Mouse (Mus musculus) CH12.LX (cell line): ENCODE data around the gene Cmtm7. TPM values are rescaled to one million over a fixed set of nuclear protein-coding genes. Genes with fewer than 3 reads are reported as not detected.

Experiments used
- DNase-seq: peaks from one replicate; pipeline ENCODE4 v3.0.0-alpha.2; 2013; ENCODE audit errors: extremely low read depth
- H3K27ac ChIP-seq: 2 replicates; pipeline ENCODE4 v1.5.1; 2012; ENCODE audit warnings: low read depth, mild to moderate bottlenecking, control low read depth, moderate library complexity; ENCODE audit not compliant: insufficient read depth
- H3K27me3 ChIP-seq: replicated peaks from 2 replicates; pipeline ENCODE3; 2012; ENCODE audit warnings: inconsistent platforms
- H3K36me3 ChIP-seq, 2 experiments: replicated peaks in 1 of 2; 2 replicates each; pipeline versions ENCODE3 to v1.6.1; 2012; ENCODE audit warnings: inconsistent platforms in 1 of 2, low read length in 1 of 2, mild to moderate bottlenecking in 1 of 2, mixed read lengths in 1 of 2, moderate library complexity in 1 of 2; ENCODE audit not compliant: control insufficient read depth in 1 of 2, insufficient read depth in 1 of 2
- H3K4me1 ChIP-seq, 2 experiments: 2 replicates each; pipeline ENCODE4 v1.6.1; 2012; ENCODE audit warnings: inconsistent platforms in 1 of 2, moderate library complexity in 1 of 2; ENCODE audit not compliant: insufficient read depth in 2 of 2, control insufficient read depth in 1 of 2
- H3K4me2 ChIP-seq: 2 replicates; pipeline ENCODE4 v1.6.1; 2012; ENCODE audit warnings: low read depth, mild to moderate bottlenecking, control low read depth; ENCODE audit not compliant: poor library complexity, insufficient read depth, severe bottlenecking
- H3K4me3 ChIP-seq, 3 experiments: fragments of 150-350 bp in 1 of 3; sonication (generic) in 1 of 3; replicated peaks in 1 of 3; 2 replicates each; pipeline versions ENCODE3 to v1.5.1; 2011 to 2012; ENCODE audit warnings: low read depth in 2 of 3, low read length in 2 of 3, mild to moderate bottlenecking in 2 of 3, moderate library complexity in 2 of 3, control low read depth in 1 of 3, improper control_type of control experiment in 1 of 3, inconsistent platforms in 1 of 3, mixed read lengths in 1 of 3; ENCODE audit not compliant: poor library complexity in 1 of 3
- H3K79me2 ChIP-seq: replicated peaks from 2 replicates; pipeline ENCODE4 v1.6.1; 2012; ENCODE audit warnings: mild to moderate bottlenecking, moderate library complexity; ENCODE audit not compliant: control insufficient read depth, poor library complexity, insufficient read depth, severe bottlenecking; ENCODE audit errors: extremely low read depth
- H3K9ac ChIP-seq: 2 replicates; pipeline ENCODE4 v1.6.1; 2012; ENCODE audit warnings: low read depth, mild to moderate bottlenecking, control low read depth, moderate library complexity; ENCODE audit not compliant: insufficient read depth
- H3K9me3 ChIP-seq: replicated peaks from 2 replicates; pipeline ENCODE3; 2012; ENCODE audit warnings: low read length, inconsistent platforms, mixed read lengths
- BHLHE40 ChIP-seq: IDR thresholded peaks from 2 replicates; pipeline ENCODE4 v1.6.1; 2011; ENCODE audit warnings: mild to moderate bottlenecking, low read depth, low read length, improper control_type of control experiment
- CHD1 ChIP-seq: IDR thresholded peaks from 2 replicates; pipeline ENCODE4 v1.6.1; 2012; ENCODE audit warnings: low read depth, low read length, improper control_type of control experiment, inconsistent platforms
- CHD2 ChIP-seq: IDR thresholded peaks from 2 replicates; pipeline ENCODE4 v1.6.1; 2011; ENCODE audit warnings: low read length, improper control_type of control experiment
- CTCF ChIP-seq, 2 experiments: IDR thresholded peaks in 1 of 2; conservative IDR thresholded peaks in 1 of 2; 2 replicates each; pipeline ENCODE4 v1.5.1; 2011 to 2012; ENCODE audit warnings: low read depth in 2 of 2, low read length in 2 of 2, improper control_type of control experiment in 1 of 2, inconsistent platforms in 1 of 2, mild to moderate bottlenecking in 1 of 2, moderate library complexity in 1 of 2
- E2F4 ChIP-seq: IDR thresholded peaks from 2 replicates; pipeline ENCODE4 v1.6.1; 2011; ENCODE audit warnings: low read depth, low read length, improper control_type of control experiment; ENCODE audit not compliant: insufficient replicate concordance
- ELF1 ChIP-seq: IDR thresholded peaks from 2 replicates; pipeline ENCODE4 v1.6.1; 2014; ENCODE audit warnings: low read depth, mild to moderate bottlenecking, inconsistent platforms, low read length, improper control_type of control experiment
- EP300 ChIP-seq: IDR thresholded peaks from 2 replicates; pipeline ENCODE4 v1.6.1; 2011; ENCODE audit warnings: low read length, improper control_type of control experiment
- ETS1 ChIP-seq: conservative IDR thresholded peaks from 2 replicates; pipeline ENCODE4 v1.6.1; 2012; ENCODE audit warnings: low read depth, mild to moderate bottlenecking, inconsistent platforms, low read length, improper control_type of control experiment, moderate library complexity
- GABPA ChIP-seq: IDR thresholded peaks from 2 replicates; pipeline ENCODE4 v1.6.1; 2012; ENCODE audit warnings: low read depth, low read length, improper control_type of control experiment, inconsistent platforms; ENCODE audit not compliant: insufficient replicate concordance
- HCFC1 ChIP-seq: IDR thresholded peaks from 2 replicates; pipeline ENCODE4 v1.6.1; 2012; ENCODE audit warnings: low read depth, mild to moderate bottlenecking, inconsistent platforms, low read length, improper control_type of control experiment
- IRF4 ChIP-seq: IDR thresholded peaks from 2 replicates; pipeline ENCODE4 v1.6.1; 2014; ENCODE audit warnings: low read depth, mild to moderate bottlenecking, inconsistent platforms, low read length, improper control_type of control experiment
- JUN ChIP-seq: IDR thresholded peaks from 2 replicates; pipeline ENCODE4 v1.6.1; 2011; ENCODE audit warnings: low read depth, mild to moderate bottlenecking, low read length, improper control_type of control experiment, moderate library complexity; ENCODE audit not compliant: insufficient read depth
- JUND ChIP-seq: conservative IDR thresholded peaks from 2 replicates; pipeline ENCODE4 v1.6.1; 2011; ENCODE audit warnings: low read depth, low read length, improper control_type of control experiment
- KAT2A ChIP-seq: IDR thresholded peaks from 2 replicates; pipeline ENCODE4 v1.6.1; 2012; ENCODE audit warnings: low read length, improper control_type of control experiment, inconsistent platforms; ENCODE audit not compliant: insufficient replicate concordance
- MAFK ChIP-seq: IDR thresholded peaks from 2 replicates; pipeline ENCODE4 v1.6.1; 2011; ENCODE audit warnings: low read length, improper control_type of control experiment; ENCODE audit not compliant: insufficient replicate concordance
- MAX ChIP-seq: IDR thresholded peaks from 2 replicates; pipeline ENCODE4 v1.6.1; 2011; ENCODE audit warnings: low read length, improper control_type of control experiment
- MAZ ChIP-seq: IDR thresholded peaks from 2 replicates; pipeline ENCODE4 v1.6.1; 2012; ENCODE audit warnings: low read depth, mild to moderate bottlenecking, inconsistent platforms, low read length, improper control_type of control experiment, moderate library complexity
- MEF2A ChIP-seq: IDR thresholded peaks from 2 replicates; pipeline ENCODE4 v1.6.1; 2014; ENCODE audit warnings: low read depth, mild to moderate bottlenecking, inconsistent platforms, low read length, improper control_type of control experiment, borderline replicate concordance
- MXI1 ChIP-seq: IDR thresholded peaks from 2 replicates; pipeline ENCODE4 v1.6.1; 2011; ENCODE audit warnings: mild to moderate bottlenecking, low read depth, low read length, improper control_type of control experiment
- MYC ChIP-seq: IDR thresholded peaks from 2 replicates; pipeline ENCODE4 v1.6.1; 2011; ENCODE audit warnings: low read depth, mild to moderate bottlenecking, improper control_type of control experiment, low read length
- NELFE ChIP-seq: IDR thresholded peaks from 2 replicates; pipeline ENCODE4 v1.6.1; 2011; ENCODE audit warnings: low read depth, low read length, improper control_type of control experiment
- NRF1 ChIP-seq: IDR thresholded peaks from 2 replicates; pipeline ENCODE4 v1.6.1; 2014; ENCODE audit warnings: low read depth, mild to moderate bottlenecking, inconsistent platforms, low read length, improper control_type of control experiment, moderate library complexity
- PAX5 ChIP-seq: IDR thresholded peaks from 2 replicates; pipeline ENCODE4 v1.6.1; 2012; ENCODE audit warnings: low read length, inconsistent platforms, mixed read lengths
- POLR2A ChIP-seq: IDR thresholded peaks from 2 replicates; pipeline ENCODE4 v1.6.1; 2011; ENCODE audit warnings: low read depth, mild to moderate bottlenecking, improper control_type of control experiment, low read length
- POLR2AphosphoS2 ChIP-seq: IDR thresholded peaks from 2 replicates; pipeline ENCODE4 v1.6.1; 2011; ENCODE audit warnings: low read depth, low read length, improper control_type of control experiment
- RAD21 ChIP-seq: IDR thresholded peaks from 2 replicates; pipeline ENCODE4 v1.6.1; 2011; ENCODE audit warnings: low read depth, mild to moderate bottlenecking, low read length, improper control_type of control experiment, moderate library complexity
- RCOR1 ChIP-seq: conservative IDR thresholded peaks from 2 replicates; pipeline ENCODE4 v1.6.1; 2012; ENCODE audit warnings: low read depth, mild to moderate bottlenecking, inconsistent platforms, low read length, improper control_type of control experiment
- SIN3A ChIP-seq: IDR thresholded peaks from 2 replicates; pipeline ENCODE4 v1.6.1; 2012; ENCODE audit warnings: low read length, improper control_type of control experiment, inconsistent platforms
- SMC3 ChIP-seq: IDR thresholded peaks from 2 replicates; pipeline ENCODE4 v1.6.1; 2011; ENCODE audit warnings: low read depth, low read length, improper control_type of control experiment
- TBP ChIP-seq: conservative IDR thresholded peaks from 2 replicates; pipeline ENCODE4 v1.6.1; 2011; ENCODE audit warnings: low read depth, low read length, improper control_type of control experiment
- TCF12 ChIP-seq: IDR thresholded peaks from 2 replicates; pipeline ENCODE4 v1.6.1; 2014; ENCODE audit warnings: low read depth, mild to moderate bottlenecking, inconsistent platforms, low read length, improper control_type of control experiment
- UBTF ChIP-seq: IDR thresholded peaks from 2 replicates; pipeline ENCODE4 v1.6.1; 2012; ENCODE audit warnings: low read depth, mild to moderate bottlenecking, inconsistent platforms, low read length, improper control_type of control experiment, moderate library complexity
- USF1 ChIP-seq: IDR thresholded peaks from 2 replicates; pipeline ENCODE4 v1.6.1; 2014; ENCODE audit warnings: low read depth, mild to moderate bottlenecking, inconsistent platforms, low read length, improper control_type of control experiment
- USF2 ChIP-seq: conservative IDR thresholded peaks from 2 replicates; pipeline ENCODE4 v1.6.1; 2011; ENCODE audit warnings: low read depth, low read length, improper control_type of control experiment
- ZC3H11A ChIP-seq: IDR thresholded peaks from 2 replicates; pipeline ENCODE4 v1.6.1; 2012; ENCODE audit warnings: low read depth, mild to moderate bottlenecking, inconsistent platforms, low read length, improper control_type of control experiment
- ZKSCAN1 ChIP-seq: IDR thresholded peaks from 2 replicates; pipeline ENCODE4 v1.6.1; 2012; ENCODE audit warnings: low read depth, inconsistent platforms, low read length, improper control_type of control experiment, borderline replicate concordance
- ZMIZ1 ChIP-seq: IDR thresholded peaks from 2 replicates; pipeline ENCODE4 v1.6.1; 2012; ENCODE audit warnings: low read depth, mild to moderate bottlenecking, inconsistent platforms, low read length, improper control_type of control experiment
- ZNF384 ChIP-seq: IDR thresholded peaks from 2 replicates; pipeline ENCODE4 v1.6.1; 2012; ENCODE audit warnings: low read depth, low read length, improper control_type of control experiment, inconsistent platforms
- dilution Hi-C: fragments of 300-500 bp; cut with MboI; formaldehyde crosslinking; loops from 2 replicates; pipeline ENCODE4 v1.14.3; 2020; ENCODE audit warnings: low sequenced_read_pairs; ENCODE audit not compliant: extremely low pct_unique_long_range_greater_than_20kb, extremely low pct_ligation_motif_present
- in situ Hi-C: fragments of 300-500 bp; cut with MboI; formaldehyde crosslinking; loops from 3 replicates; pipeline ENCODE4 v1.14.3; 2019; ENCODE audit warnings: low sequenced_read_pairs, low pct_ligation_motif_present, low pct_unique_long_range_greater_than_20kb, mixed read lengths
- polyA plus RNA-seq: library from polyadenylated mRNA; unstranded; fragments of >175 nt; gene quantifications from 2 replicates; pipeline ENCODE4 v1.2.1, GENCODE M21; 2012; ENCODE audit warnings: low read depth; ENCODE audit not compliant: insufficient read length
- total RNA-seq, 2 experiments: library from RNA; depleted of rRNA; stranded (reverse); fragments of 300-350 nt in 1 of 2; fragments of >200 nt in 1 of 2; gene quantifications; 2 replicates each; pipeline ENCODE4 v1.2.3; 2012 to 2014

Cmtm7 gene
- total and polyA plus RNA-seq, 3 experiments, result 45.5 to 80.8 (median 46.0) TPM

DNA sequence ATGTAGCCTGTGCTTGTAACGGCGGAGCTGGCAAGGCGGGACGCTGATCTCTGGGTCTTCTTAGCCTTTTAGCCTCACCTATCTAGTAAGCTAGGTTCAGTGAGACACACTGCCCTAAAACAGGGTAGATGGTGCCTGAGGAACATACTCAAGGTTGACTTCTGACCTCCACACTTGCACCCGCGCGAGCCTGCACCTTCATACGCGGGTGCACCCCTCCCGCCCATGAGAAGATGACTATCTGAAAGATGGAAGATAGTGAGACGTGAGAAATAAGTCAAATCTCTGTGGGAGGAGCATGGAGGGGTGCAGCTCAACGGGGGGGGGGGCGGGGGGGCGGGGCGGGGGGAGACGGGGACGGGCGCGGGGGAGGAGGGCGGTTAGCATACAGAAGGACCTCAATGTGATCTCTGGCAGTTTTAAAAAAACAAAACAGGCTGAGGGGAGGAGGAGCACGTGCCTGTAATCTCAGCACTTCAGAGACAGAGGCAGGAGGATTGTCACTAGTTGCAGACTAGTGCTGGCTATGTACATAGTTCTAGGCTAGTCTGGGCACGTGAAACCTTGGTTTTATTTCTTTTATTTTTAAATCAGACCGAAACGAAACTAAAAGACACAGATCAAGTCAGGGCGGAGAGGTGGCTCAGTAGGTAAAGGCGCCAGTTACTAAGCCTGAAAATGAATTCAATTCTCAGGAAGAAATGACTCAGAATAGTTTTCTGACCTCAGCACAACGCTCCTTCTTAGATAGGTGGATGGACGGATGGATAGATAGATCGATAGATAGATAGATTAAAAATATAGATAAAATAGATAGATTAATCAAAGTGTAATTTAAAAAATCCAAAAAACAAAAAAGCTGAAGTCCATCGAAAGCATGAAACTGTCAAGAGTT lies 51.5 kb downstream of the Cmtm7 start:
- Histone ChIP-seq H3K4me2 (peak overlapping the region; percentile 83), H3K79me2 (peaks cover 32% of the 10 kb centered on the region), H3K27ac (no peak overlapping the region), H3K36me3 (peaks cover 3 to 23% of the 10 kb centered on the region in 2 experiments), H3K4me3 (peak overlapping the region; percentile 45 to 53 (median 48)), H3K27me3 (no peaks in the 10 kb centered on the region), H3K9me3 (no peaks in the 10 kb centered on the region), H3K9ac (peak overlapping the region; percentile 57; the same call in 1 of the 2 replicates), H3K4me1 (peaks cover 4 to 34% of the 10 kb centered on the region in 2 experiments)
- in situ Hi-C loops, result loop anchor here (10.0 kb wide), 1 partner anchor 85 kb away; the partner anchor contains the start of gene Cnot10
- dilution Hi-C loops, result no loop called here
- DNase-seq, result peak; percentile 33
- 0 out of 2 replicates have a peak, but pooled peaks have one; percentile 16 for TF ChIP-seq SIN3A
- no peak for TF ChIP-seq USF1
- TF ChIP-seq MAZ, result no peak
- no peak for TF ChIP-seq EP300
- no peak for TF ChIP-seq E2F4
- TF ChIP-seq POLR2AphosphoS2, result no peak
- TF ChIP-seq CTCF (conservative IDR thresholded peaks at IDR 0.05 in 1 of 2, IDR thresholded peaks at IDR 0.05 in 1 of 2; ENCODE audit: low read depth in 2 of 2, low read length in 2 of 2), result no peak
- no peak for TF ChIP-seq TBP
- no peak for TF ChIP-seq ZNF384
- no peak for TF ChIP-seq ELF1
- TF ChIP-seq ZMIZ1, result no peak
- TF ChIP-seq TCF12, result no peak
- TF ChIP-seq KAT2A, result no peak
- TF ChIP-seq ZKSCAN1, result no peak
- no peak for TF ChIP-seq PAX5
- TF ChIP-seq RAD21, result no peak
- TF ChIP-seq NELFE, result no peak
- no peak for TF ChIP-seq MAFK
- no peak for TF ChIP-seq SMC3
- TF ChIP-seq MEF2A, result no peak
- TF ChIP-seq USF2, result no peak
- TF ChIP-seq MYC, result 0 out of 2 replicates have a peak, but pooled peaks have one; percentile 61
- 0 out of 2 replicates have a peak, but pooled peaks have one; percentile 21 for TF ChIP-seq ETS1
- no peak for TF ChIP-seq GABPA
- 0 out of 2 replicates have a peak, but pooled peaks have one; percentile 17 for TF ChIP-seq JUN
- TF ChIP-seq IRF4, result no peak
- TF ChIP-seq HCFC1, result no peak
- TF ChIP-seq POLR2A, result no peak
- TF ChIP-seq ZC3H11A, result no peak
- peak; percentile 75; the same call in 1 of the 2 replicates for TF ChIP-seq MXI1
- no peak for TF ChIP-seq CHD1
- TF ChIP-seq CHD2, result no peak
- peak; percentile 70 for TF ChIP-seq MAX
- TF ChIP-seq RCOR1, result no peak
- TF ChIP-seq NRF1, result no peak
- TF ChIP-seq BHLHE40, result peak; percentile 90
- TF ChIP-seq JUND, result no peak
- TF ChIP-seq UBTF, result no peak
